Mouse (Mus musculus): Measurements from ENCODE around the gene Fam98b.

Fam98b gene

DNA sequence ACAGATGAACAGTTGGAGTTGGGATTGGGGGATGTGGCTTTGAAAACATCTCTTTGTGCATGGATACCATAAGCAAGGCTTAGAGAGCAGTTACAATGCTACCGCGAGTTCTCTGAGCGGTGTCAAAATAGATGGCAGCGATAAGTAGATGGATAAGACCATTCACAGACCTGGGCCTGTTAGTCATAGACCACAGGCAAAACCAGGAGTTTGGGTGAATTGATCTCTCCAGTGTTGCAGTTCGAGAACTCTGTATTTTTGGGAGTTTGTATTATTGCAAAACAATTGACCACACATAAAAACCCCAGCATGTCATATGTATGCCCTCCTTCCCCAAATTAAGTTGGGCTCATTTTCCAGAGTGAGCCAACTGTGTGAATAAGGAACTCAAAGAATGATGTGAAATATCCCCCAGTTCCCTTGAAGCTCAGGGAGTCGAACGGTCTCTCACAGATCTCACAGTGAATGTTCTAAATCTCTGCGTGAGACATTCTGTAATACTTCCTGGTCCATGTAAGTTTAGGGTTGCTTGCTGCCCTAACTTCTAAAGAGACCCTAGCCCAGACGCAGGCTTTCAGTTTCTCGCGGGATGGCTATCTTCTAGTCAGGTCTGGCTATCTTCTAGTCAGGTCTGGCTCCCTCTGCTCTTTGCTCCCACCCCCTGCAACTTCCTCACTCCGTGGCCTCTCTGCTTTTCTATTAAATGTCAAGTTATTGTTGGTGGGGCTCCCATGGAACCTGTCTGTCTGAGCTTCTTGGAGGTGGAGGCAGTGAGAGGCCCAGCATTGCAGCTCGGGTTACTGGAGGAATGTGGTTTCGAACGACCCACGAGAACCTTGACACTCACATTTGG, 50.3 kb downstream of the Fam98b start:
- in situ Hi-C loops (cut with MboI; ENCODE audit: low sequenced_read_pairs) = no loop called here

DNA sequence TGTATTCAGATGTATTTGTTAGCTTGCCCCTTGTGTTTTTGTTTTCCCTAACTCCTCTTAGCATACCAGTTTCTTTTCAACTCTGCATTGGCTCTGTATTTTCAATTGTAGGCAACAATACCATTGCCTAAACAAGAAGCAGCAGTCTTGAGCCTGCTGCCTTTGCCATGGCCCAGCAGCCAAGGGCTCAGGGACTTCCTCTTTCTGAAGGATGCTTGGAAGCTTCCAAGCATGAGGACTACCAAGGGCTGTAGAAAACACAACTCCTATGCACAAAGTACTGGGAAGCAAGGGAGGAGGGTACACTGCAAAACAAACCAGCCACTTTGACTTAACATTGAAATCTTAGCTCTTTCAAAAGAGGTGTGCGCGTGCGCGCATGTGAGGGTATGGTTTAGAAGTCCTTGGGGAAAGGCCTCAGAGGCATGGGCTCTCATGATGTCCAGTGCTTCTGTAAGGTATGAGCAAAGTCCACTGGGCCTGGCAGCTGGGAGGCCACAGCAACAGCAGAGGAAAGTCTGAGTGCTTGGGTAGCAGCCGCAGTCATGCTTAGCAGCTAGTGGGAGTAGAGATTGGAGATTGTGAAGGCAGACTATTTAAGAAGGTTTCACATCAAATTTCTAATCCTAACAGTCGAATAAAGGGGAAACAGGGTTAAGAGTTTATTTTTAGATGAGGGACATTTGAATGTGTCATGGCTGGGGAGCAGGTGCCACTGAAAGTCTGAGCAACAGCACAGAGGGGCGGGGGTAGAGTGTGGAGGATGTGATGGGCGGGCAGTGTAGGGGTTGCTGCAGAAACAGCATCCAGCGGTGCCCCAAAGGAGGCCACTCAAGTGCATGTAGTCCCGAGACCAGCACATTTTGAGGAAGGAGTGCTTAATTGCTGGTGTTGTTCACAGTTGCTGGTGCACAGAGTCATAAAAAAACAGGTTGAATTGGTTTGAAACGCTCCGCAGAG, 54.1 kb downstream of the Fam98b start:
- in situ Hi-C loops (cut with MboI; ENCODE audit: low sequenced_read_pairs) = no loop called here

GRCm38 (mm10) chr2:117304941-117305340, 55.4 kb downstream of the Fam98b start:
- in situ Hi-C loops (cut with MboI; ENCODE audit: low sequenced_read_pairs) = no loop called here

DNA sequence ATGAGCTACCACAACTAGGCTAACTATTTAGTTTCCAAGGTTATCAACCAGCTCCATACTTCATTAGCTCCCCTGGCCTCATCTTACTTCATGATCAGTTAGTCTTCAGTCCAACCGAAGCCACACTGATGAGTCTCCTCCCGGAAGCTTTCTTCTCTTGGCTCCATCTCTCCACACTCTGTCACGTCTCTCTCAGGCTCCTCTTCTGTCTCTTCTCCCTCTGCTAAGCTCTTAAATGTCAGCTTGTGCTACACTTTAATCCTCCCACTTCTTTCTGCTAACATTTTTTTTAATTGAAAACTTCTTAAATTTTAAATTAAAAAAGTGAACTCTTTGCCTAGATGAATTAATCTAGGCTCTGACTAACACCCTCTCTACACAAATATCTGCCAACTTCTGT, 58.4 kb downstream of the Fam98b start:
- in situ Hi-C loops (cut with MboI; ENCODE audit: low sequenced_read_pairs) = no loop called here

DNA sequence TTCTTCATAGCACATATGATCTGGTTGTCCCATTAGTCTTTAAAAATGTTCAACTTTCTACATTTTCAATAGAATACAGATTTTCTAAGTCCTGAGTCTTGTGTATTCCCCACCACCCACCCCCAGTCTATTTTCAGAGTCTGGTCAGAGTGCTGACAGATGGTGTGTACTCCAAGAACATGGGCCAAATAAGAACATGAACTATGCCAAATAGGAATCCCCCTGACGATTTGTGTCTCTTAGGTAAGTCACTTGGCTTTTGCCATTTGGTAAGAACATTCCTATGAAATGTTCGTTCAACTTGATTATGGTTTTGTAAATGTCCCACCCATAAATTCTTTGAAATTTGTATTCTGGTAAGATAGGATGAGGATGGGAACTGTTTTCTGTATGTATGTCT, 59.5 kb downstream of the Fam98b start:
- in situ Hi-C loops (cut with MboI; ENCODE audit: low sequenced_read_pairs) = no loop called here

DNA sequence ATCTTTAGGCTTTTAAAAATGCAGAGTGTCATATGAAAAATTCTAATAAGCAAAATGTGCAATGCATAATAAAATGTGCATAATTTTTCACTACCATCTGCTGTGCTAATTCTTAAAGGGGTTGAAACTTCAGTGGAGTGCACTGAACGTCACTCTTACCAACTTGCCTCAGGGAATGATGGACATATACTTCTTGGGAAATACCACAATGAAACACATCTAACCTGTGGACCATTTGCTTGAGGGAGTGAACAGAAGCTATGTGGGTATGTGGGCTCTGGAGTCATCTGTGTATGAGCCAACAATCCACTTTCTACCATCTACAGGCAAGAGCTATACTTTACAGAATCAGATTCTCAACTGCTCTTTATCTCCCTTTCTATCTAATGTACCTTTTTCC, 61.8 kb downstream of the Fam98b start:
- in situ Hi-C loops (cut with MboI; ENCODE audit: low sequenced_read_pairs) = no loop called here

GRCm38 (mm10) chr2:117312030-117312429, 62.5 kb downstream of the Fam98b start:
- in situ Hi-C loops (cut with MboI; ENCODE audit: low sequenced_read_pairs) = no loop called here

- in situ Hi-C loops (cut with MboI; ENCODE audit: low sequenced_read_pairs) = no loop called here
Observed at GRCm38 (mm10) chr2:117312441-117312895, 62.9 kb downstream of the Fam98b start.

GRCm38 (mm10) chr2:117313586-117314235, 64.2 kb downstream of the Fam98b start:
- in situ Hi-C loops (cut with MboI; ENCODE audit: low sequenced_read_pairs) = no loop called here

GRCm38 (mm10) chr2:117318991-117319390, 69.5 kb downstream of the Fam98b start:
- in situ Hi-C loops (cut with MboI; ENCODE audit: low sequenced_read_pairs) = no loop called here
